Mouse (Mus musculus): ENCODE measurements around the gene Rnf26.

The Rnf26 gene

DNA sequence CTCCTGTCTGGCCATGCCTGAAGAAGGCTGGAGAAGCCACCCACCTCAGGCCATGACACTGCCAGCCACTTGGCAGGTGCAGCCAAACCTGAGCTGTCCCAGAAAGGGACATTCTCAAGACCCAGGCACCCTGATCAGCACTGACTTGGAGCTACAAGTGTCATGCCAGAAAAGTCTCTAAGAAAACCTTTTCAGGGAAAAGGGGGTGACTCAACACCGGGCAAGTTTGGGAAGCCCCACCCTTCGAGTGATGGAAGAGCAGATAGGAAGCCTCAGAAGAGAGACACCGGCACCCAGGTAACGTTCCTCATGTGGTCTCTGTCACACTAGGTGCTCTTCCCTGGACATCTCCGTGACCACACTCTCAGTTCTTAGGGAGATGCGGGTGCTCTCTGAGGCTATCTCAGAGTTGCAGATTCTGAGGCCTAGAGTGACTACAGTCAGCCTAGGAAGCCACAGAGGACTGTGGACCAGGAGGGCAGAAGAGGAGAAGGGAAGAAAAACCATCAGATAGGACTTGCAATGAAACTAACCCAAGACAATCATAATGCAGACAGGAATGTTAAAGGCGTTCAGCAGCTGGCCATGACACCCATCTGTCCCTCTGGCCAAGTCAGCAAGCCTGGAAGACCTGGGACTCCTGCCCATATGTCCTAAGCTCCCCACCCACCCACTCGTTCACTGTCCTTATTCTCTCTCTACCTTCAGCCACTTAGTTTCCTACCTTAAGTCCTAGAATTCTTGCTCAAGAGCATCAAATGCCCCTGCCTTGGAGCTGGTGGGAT, 63.7 kb downstream of the Rnf26 start:
- intact Hi-C loops (cut with DNase I): no loop called here

DNA sequence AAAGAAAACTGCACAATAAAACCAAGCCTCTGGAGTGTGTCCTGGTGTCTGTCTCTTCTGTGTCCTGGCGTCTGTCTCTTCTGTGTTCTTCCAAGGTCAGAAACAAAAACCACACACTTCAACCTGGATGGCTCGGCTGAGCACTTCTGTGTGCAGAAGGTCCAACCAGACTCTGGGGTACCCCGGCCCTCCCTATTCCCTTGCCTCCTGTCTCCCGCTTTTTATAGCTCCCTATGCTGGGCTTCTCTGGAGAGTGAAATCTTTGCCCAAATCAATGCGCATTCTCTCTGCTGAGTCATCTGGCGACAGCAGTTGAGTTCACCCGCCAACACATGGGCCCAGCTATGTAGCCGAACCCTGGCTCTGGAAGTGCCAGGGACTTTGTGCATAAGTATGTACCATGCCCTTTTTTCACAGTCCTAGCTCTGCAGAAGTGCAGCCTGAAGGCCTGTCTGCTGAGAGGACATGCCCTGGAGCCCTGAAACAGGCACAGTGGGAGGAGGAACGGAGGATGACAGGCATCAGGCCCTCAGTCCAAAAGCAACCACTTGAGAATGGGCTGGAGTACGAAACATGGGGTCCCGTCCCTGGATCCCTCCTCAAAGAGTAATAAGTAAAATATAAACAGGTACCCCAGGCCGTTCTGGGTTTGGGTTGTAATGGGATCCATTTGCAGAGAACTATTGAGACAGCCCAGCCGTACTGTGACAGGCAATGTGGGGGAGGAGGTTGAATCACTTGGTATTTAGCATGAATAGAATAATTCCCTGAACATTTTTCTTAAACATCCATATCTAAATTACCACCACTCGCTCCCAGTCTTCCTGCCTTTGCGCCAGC, 64.6 kb downstream of the Rnf26 start:
- intact Hi-C loops (cut with DNase I): no loop called here

DNA sequence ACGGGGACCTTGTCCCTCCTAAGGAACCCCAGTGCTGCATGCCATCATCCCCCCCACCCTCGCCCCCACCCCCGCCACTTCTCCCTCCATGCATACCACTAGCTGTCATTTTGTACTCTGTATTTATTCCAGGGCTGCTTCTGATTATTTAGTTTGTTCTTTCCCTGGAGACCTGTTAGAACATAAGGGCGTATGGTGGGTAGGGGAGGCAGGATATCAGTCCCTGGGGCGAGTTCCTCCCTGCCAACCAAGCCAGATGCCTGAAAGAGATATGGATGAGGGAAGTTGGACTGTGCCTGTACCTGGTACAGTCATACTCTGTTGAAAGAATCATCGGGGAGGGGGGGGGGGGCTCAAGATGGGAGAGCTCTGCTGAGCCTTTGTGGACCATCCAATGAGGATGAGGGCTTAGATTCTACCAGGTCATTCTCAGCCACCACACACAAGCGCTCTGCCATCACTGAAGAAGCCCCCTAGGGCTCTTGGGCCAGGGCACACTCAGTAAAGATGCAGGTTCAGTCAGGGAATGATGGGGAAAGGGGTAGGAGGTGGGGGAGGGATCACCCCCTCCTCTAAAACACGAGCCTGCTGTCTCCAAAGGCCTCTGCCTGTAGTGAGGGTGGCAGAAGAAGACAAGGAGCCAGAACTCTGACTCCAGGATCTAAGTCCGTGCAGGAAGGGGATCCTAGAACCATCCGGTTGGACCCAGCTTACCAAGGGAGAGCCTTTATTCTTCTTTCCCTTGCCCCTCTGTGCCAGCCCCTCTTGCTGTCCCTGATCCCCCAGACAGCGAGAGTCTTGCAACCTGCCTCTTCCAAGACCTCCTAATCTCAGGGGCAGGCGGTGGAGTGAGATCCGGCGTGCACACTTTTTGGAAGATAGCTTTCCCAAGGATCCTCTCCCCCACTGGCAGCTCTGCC, 65.5 kb downstream of the Rnf26 start:
- intact Hi-C loops (cut with DNase I): no loop called here

DNA sequence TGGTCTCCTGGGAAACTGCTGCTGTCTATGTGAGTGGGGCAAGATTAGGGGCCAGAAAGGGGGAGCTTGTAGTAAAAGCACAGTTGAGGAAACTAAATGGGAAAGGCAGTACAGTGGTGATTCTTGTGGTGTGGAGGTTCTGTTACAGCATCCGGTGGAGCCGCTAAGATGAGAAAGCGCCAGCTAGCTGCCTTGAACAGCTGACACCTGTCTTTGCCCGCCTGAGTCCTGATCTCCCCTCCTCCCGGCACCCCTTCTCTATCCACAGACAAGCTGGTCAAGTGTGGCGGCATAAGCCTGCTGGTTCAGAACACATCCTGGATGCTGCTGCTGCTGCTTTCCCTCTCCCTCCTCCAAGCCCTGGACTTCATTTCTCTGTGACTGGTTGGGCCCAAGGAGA, 66.2 kb downstream of the Rnf26 start:
- intact Hi-C loops (cut with DNase I): no loop called here

DNA sequence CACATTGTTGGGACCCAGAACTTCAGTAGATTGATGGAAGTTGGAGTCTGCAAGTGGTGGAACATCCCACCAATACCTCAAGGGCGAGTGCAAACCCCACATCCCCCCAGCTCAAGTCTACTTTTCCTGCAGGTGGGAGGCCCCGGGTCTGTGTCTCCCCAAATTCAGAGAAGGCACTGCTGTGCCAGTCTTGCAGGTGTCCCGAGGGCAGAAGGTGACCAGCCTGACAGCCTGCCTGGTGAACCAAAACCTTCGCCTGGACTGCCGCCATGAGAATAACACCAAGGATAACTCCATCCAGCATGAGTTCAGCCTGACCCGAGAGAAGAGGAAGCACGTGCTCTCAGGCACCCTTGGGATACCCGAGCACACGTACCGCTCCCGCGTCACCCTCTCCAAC, 66.9 kb downstream of the Rnf26 start:
- intact Hi-C loops (cut with DNase I): no loop called here

DNA sequence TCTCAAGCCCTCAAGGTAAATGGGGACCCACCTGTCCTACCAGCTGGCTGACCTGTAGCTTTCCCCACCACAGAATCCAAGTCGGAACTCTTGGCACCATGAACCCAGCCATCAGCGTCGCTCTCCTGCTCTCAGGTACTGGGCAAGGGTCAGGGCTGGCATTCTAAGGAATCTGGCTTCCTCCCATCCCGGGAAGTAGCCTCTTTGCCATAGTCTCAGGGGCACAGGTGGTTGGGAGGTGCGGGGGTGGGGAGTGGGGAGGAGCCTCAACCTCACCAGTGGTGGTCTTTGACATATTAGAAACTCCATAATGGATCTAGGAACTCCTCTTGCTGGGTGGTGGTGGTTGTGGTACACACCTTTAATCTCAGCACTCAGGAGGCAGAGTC, 67.4 kb downstream of the Rnf26 start:
- intact Hi-C loops (cut with DNase I): no loop called here
